Mouse (Mus musculus): Measurements from ENCODE around the gene Nsun3. TPM values are rescaled to one million over a fixed set of nuclear protein-coding genes. Genes with fewer than 3 reads are reported as not detected.

Nsun3 gene
- polyA plus RNA-seq, 1 experiment from 2014 or later, result 6.8 TPM

GRCm38 (mm10) chr16:62804621-62805020, 18.0 kb upstream of the Nsun3 start:
- no peak overlapping the region for H3K9ac ChIP-seq (replicated peaks)
- H3K36me3 ChIP-seq, result peaks cover 19% of the 10 kb centered on the region; the same call in 1 of the 2 replicates
- H3K4me1 ChIP-seq (replicated peaks), result peaks cover 16% of the 10 kb centered on the region
- no peak overlapping the region for H3K4me3 ChIP-seq (replicated peaks)
- no peak for ATAC-seq (ENCODE audit: insufficient number of reproducible peaks, insufficient read depth, low FRiP score, low TSS enrichment, low read depth)
- 92% methylated on average over 3 of the region's 3 CpGs for WGBS
- H3K27ac ChIP-seq, result no peak overlapping the region
- H3K4me2 ChIP-seq, result no peak overlapping the region
- no peaks in the 10 kb centered on the region for H3K27me3 ChIP-seq
- H3K9me3 ChIP-seq, result no peaks in the 10 kb centered on the region

GRCm38 (mm10) chr16:62799839-62800238, 13.2 kb upstream of the Nsun3 start:
- Histone ChIP-seq H3K27me3 (no peaks in the 10 kb centered on the region), H3K36me3 (peaks cover 32% of the 10 kb centered on the region; the same call in 1 of the 2 replicates), H3K4me2 (no peak overlapping the region), H3K4me1 (replicated peaks) (no peaks in the 10 kb centered on the region), H3K4me3 (replicated peaks) (no peak overlapping the region), H3K9me3 (no peaks in the 10 kb centered on the region), H3K27ac (no peak overlapping the region), H3K9ac (replicated peaks) (no peak overlapping the region)
- no peak for ATAC-seq (ENCODE audit: insufficient number of reproducible peaks, insufficient read depth, low FRiP score, low TSS enrichment, low read depth)
- WGBS, result 91% methylated on average over 3 of the region's 3 CpGs

- ATAC-seq (ENCODE audit: insufficient number of reproducible peaks, insufficient read depth, low FRiP score, low TSS enrichment, low read depth), result no peak
- Histone ChIP-seq H3K4me3 (replicated peaks) (no peak overlapping the region), H3K4me1 (replicated peaks) (no peaks in the 10 kb centered on the region), H3K36me3 (peaks cover 29% of the 10 kb centered on the region; the same call in 1 of the 2 replicates), H3K4me2 (no peak overlapping the region), H3K9ac (replicated peaks) (no peak overlapping the region), H3K27ac (no peak overlapping the region), H3K9me3 (no peaks in the 10 kb centered on the region), H3K27me3 (no peaks in the 10 kb centered on the region)
- 84% methylated on average over 4 of the region's 4 CpGs for WGBS
Measured at GRCm38 (mm10) chr16:62799426-62799825, 12.8 kb upstream of the Nsun3 start.

- Histone ChIP-seq H3K4me1 (replicated peaks) (no peaks in the 10 kb centered on the region), H3K27ac (no peak overlapping the region), H3K4me3 (replicated peaks) (no peak overlapping the region), H3K36me3 (peaks cover 23% of the 10 kb centered on the region; the same call in 1 of the 2 replicates), H3K9ac (replicated peaks) (no peak overlapping the region), H3K4me2 (no peak overlapping the region), H3K9me3 (no peaks in the 10 kb centered on the region), H3K27me3 (no peaks in the 10 kb centered on the region)
- ATAC-seq (ENCODE audit: insufficient number of reproducible peaks, insufficient read depth, low FRiP score, low TSS enrichment, low read depth), result no peak
- 93% methylated on average over 3 of the region's 3 CpGs for WGBS
Measured at GRCm38 (mm10) chr16:62798808-62799207, 12.2 kb upstream of the Nsun3 start.

- ATAC-seq (ENCODE audit: insufficient number of reproducible peaks, insufficient read depth, low FRiP score, low TSS enrichment, low read depth), result no peak
- no peak overlapping the region for H3K4me3 ChIP-seq (replicated peaks)
- H3K4me2 ChIP-seq, result no peak overlapping the region
- H3K4me1 ChIP-seq (replicated peaks), result no peaks in the 10 kb centered on the region
- no peak overlapping the region for H3K27ac ChIP-seq
- H3K9me3 ChIP-seq, result no peaks in the 10 kb centered on the region
- no peaks in the 10 kb centered on the region for H3K27me3 ChIP-seq
- 90% methylated on average over 1 of the region's 1 CpGs for WGBS
- H3K36me3 ChIP-seq, result peaks cover 20% of the 10 kb centered on the region; the same call in 1 of the 2 replicates
- H3K9ac ChIP-seq (replicated peaks), result no peak overlapping the region
Measured at GRCm38 (mm10) chr16:62796608-62797007, 10.0 kb upstream of the Nsun3 start.

GRCm38 (mm10) chr16:62782229-62782628, 4.4 kb downstream of the Nsun3 start:
- Histone ChIP-seq H3K4me2 (no peak overlapping the region), H3K9ac (replicated peaks) (no peak overlapping the region), H3K27ac (no peak overlapping the region), H3K36me3 (no peaks in the 10 kb centered on the region), H3K4me3 (replicated peaks) (no peak overlapping the region), H3K4me1 (replicated peaks) (peaks cover 16% of the 10 kb centered on the region), H3K9me3 (no peaks in the 10 kb centered on the region), H3K27me3 (no peaks in the 10 kb centered on the region)
- ATAC-seq (ENCODE audit: insufficient number of reproducible peaks, insufficient read depth, low FRiP score, low TSS enrichment, low read depth), result no peak
- WGBS, result 63% methylated on average over 5 of the region's 5 CpGs

- no peaks in the 10 kb centered on the region; the same call in 1 of the 2 replicates for H3K36me3 ChIP-seq
- H3K4me3 ChIP-seq (replicated peaks), result no peak overlapping the region
- 17% methylated on average over 10 of the region's 10 CpGs for WGBS
- no peak overlapping the region for H3K27ac ChIP-seq
- H3K9ac ChIP-seq (replicated peaks), result no peak overlapping the region
- no peaks in the 10 kb centered on the region for H3K27me3 ChIP-seq
- no peak for ATAC-seq (ENCODE audit: insufficient number of reproducible peaks, insufficient read depth, low FRiP score, low TSS enrichment, low read depth)
- H3K4me2 ChIP-seq, result no peak overlapping the region
- no peaks in the 10 kb centered on the region for H3K9me3 ChIP-seq
- H3K4me1 ChIP-seq (replicated peaks), result peaks cover 12% of the 10 kb centered on the region
Measured at GRCm38 (mm10) chr16:62778282-62778681, 8.3 kb downstream of the Nsun3 start.

- H3K36me3 ChIP-seq, result no peaks in the 10 kb centered on the region; the same call in 1 of the 2 replicates
- no peak overlapping the region for H3K27ac ChIP-seq
- H3K4me1 ChIP-seq (replicated peaks), result peaks cover 12% of the 10 kb centered on the region
- no peak overlapping the region for H3K4me3 ChIP-seq (replicated peaks)
- no peak for ATAC-seq (ENCODE audit: insufficient number of reproducible peaks, insufficient read depth, low FRiP score, low TSS enrichment, low read depth)
- whole genome bisulfite sequencing, result 88% methylated on average over 11 of the region's 11 CpGs
- H3K9ac ChIP-seq (replicated peaks), result no peak overlapping the region
- no peaks in the 10 kb centered on the region for H3K27me3 ChIP-seq
- H3K9me3 ChIP-seq, result no peaks in the 10 kb centered on the region
- no peak overlapping the region for H3K4me2 ChIP-seq
Measured at GRCm38 (mm10) chr16:62776034-62776433, 10.6 kb downstream of the Nsun3 start.

- Histone ChIP-seq H3K9ac (replicated peaks) (no peak overlapping the region), H3K27me3 (no peaks in the 10 kb centered on the region), H3K4me3 (replicated peaks) (no peak overlapping the region), H3K27ac (no peak overlapping the region), H3K4me2 (no peak overlapping the region), H3K9me3 (no peaks in the 10 kb centered on the region), H3K4me1 (replicated peaks) (peaks cover 7% of the 10 kb centered on the region), H3K36me3 (peaks cover 8% of the 10 kb centered on the region)
- WGBS, result 81% methylated on average over 4 of the region's 4 CpGs
- no peak for ATAC-seq (ENCODE audit: insufficient number of reproducible peaks, insufficient read depth, low FRiP score, low TSS enrichment, low read depth)
Measured at GRCm38 (mm10) chr16:62773462-62773861, 13.2 kb downstream of the Nsun3 start.

GRCm38 (mm10) chr16:62758340-62758739, 28.3 kb downstream of the Nsun3 start:
- WGBS, result 98% methylated on average over 2 of the region's 2 CpGs

GRCm38 (mm10) chr16:62755307-62755706, 31.3 kb downstream of the Nsun3 start:
- Histone ChIP-seq H3K4me1 (replicated peaks) (no peaks in the 10 kb centered on the region), H3K27me3 (no peaks in the 10 kb centered on the region), H3K27ac (no peak overlapping the region), H3K9ac (replicated peaks) (no peak overlapping the region), H3K4me3 (replicated peaks) (no peak overlapping the region), H3K9me3 (no peaks in the 10 kb centered on the region; the same call in 1 of the 2 replicates), H3K4me2 (no peak overlapping the region), H3K36me3 (no peaks in the 10 kb centered on the region)
- 95% methylated on average over 6 of the region's 6 CpGs for WGBS
- ATAC-seq (ENCODE audit: insufficient number of reproducible peaks, insufficient read depth, low FRiP score, low TSS enrichment, low read depth), result no peak

More at GRCm38 (mm10) chr16:62758340-62758739, 28.3 kb downstream of the Nsun3 start:
- no peak overlapping the region for H3K4me3 ChIP-seq (replicated peaks)
- H3K36me3 ChIP-seq, result no peaks in the 10 kb centered on the region; the same call in 1 of the 2 replicates
- ATAC-seq (ENCODE audit: insufficient number of reproducible peaks, insufficient read depth, low FRiP score, low TSS enrichment, low read depth), result no peak; the same call in 1 of the 2 replicates
- no peak overlapping the region for H3K27ac ChIP-seq
- H3K9me3 ChIP-seq, result no peaks in the 10 kb centered on the region; the same call in 1 of the 2 replicates
- H3K27me3 ChIP-seq, result no peaks in the 10 kb centered on the region
- H3K4me1 ChIP-seq (replicated peaks), result no peaks in the 10 kb centered on the region
- no peak overlapping the region for H3K4me2 ChIP-seq
- H3K9ac ChIP-seq (replicated peaks), result no peak overlapping the region

GRCm38 (mm10) chr16:62753597-62753996, 33.0 kb downstream of the Nsun3 start:
- Histone ChIP-seq H3K36me3 (no peaks in the 10 kb centered on the region), H3K27me3 (no peaks in the 10 kb centered on the region), H3K27ac (no peak overlapping the region), H3K4me3 (replicated peaks) (no peak overlapping the region), H3K9me3 (no peaks in the 10 kb centered on the region; the same call in 1 of the 2 replicates), H3K4me1 (replicated peaks) (no peaks in the 10 kb centered on the region), H3K9ac (replicated peaks) (no peak overlapping the region), H3K4me2 (no peak overlapping the region)
- no peak for ATAC-seq (ENCODE audit: insufficient number of reproducible peaks, insufficient read depth, low FRiP score, low TSS enrichment, low read depth)
- 82% methylated on average over 1 of the region's 1 CpGs for WGBS
